Mouse (Mus musculus): Measurements from ENCODE around the gene Il31.

DNA sequence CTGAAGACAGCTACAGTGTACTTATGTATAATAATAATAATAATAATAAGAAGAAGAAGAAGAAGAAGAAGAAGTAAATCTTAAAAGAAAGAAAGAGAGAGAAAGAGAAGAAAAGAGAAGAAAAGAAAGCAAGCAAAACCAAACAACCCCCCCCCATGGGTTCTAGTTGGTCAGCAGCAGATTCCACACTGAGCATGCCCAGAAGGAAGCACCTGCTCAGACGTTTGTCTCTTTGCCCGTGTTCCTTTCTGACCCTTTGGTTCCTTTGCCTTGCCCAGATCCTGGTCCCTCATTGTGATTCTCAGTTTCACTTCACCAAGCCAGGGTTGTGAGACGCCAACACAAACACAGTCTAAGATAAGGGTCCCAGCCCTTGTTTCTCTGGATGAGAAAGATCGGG, 12.7 kb upstream of the Il31 start:
- TF ChIP-seq POLR2A (IDR thresholded peaks at IDR 0.05; ENCODE audit: control insufficient read depth, extremely low read depth, insufficient read depth, low read length, poor library complexity): no peak
- no peak for TF ChIP-seq CTCF (IDR thresholded peaks at IDR 0.05; ENCODE audit: borderline replicate concordance, control insufficient read depth, extremely low read depth, insufficient read depth, low read length, poor library complexity)
